Mouse (Mus musculus) cortical plate, adult 2 months (tissue): Measurements from ENCODE around the gene Sema4f.

Experiments
- CTCF ChIP-seq: fragments of 200-500 bp; IDR thresholded peaks from 2 replicates; pipeline ENCODE4 v1.5.1; 2011; ENCODE audit warnings: mild to moderate bottlenecking, control low read depth, low read length; ENCODE audit not compliant: insufficient read depth; ENCODE audit errors: extremely low read depth
- POLR2A ChIP-seq: fragments of 200-500 bp; IDR thresholded peaks from 2 replicates; pipeline ENCODE4 v1.6.1; 2011; ENCODE audit warnings: mild to moderate bottlenecking, low read length, control low read depth; ENCODE audit not compliant: insufficient read depth; ENCODE audit errors: extremely low read depth

- TF ChIP-seq CTCF (no peak), POLR2A (no peak)
Measured at GRCm38 (mm10) chr6:82902559-82902958, 37.0 kb downstream of the Sema4f start.
